Mouse (Mus musculus) forebrain, embryonic 14.5 days (tissue): ENCODE data around the gene Ugt1a5. TPM values are rescaled to one million over a fixed set of nuclear protein-coding genes. Genes with fewer than 3 reads are reported as not detected.
A peak's percentile ranks its signal among the peaks of the same experiment; 100 is the strongest.
"Not testable (repeated sequence)": the region's sequence is repeated elsewhere in the genome, so short reads cannot be mapped to it uniquely, and the experiment has no call there.

Experiments
- ATAC-seq: fragments of 200-750 bp; cut with Nextera tagmentation; 2 replicates; pipeline ENCODE4 v1.8.0; 2017; ENCODE audit warnings: mild to moderate bottlenecking, moderate library complexity
- DNase-seq: peaks from one replicate; pipeline ENCODE4 v3.0.0-alpha.2; 2015; ENCODE audit warnings: low spot score
- H3K27ac ChIP-seq: fragments of 300-500 bp; sonication (generic); 2 replicates; pipeline ENCODE4 v1.5.1; 2014; ENCODE audit warnings: low read depth, mild to moderate bottlenecking, control low read depth, low read length, moderate library complexity
- H3K27me3 ChIP-seq: fragments of 300-500 bp; sonication (generic); replicated peaks from 2 replicates; pipeline ENCODE4 v1.6.1; 2014; ENCODE audit warnings: low read length, control low read depth, mixed read lengths; ENCODE audit not compliant: control insufficient read depth, insufficient read depth
- H3K36me3 ChIP-seq: fragments of 300-500 bp; sonication (generic); 2 replicates; pipeline ENCODE4 v1.6.1; 2014; ENCODE audit warnings: low read length, control low read depth; ENCODE audit not compliant: control insufficient read depth, insufficient read depth
- H3K4me1 ChIP-seq: fragments of 300-500 bp; sonication (generic); 2 replicates; pipeline ENCODE4 v1.6.1; 2014; ENCODE audit warnings: antibody characterized with exemption, low read length, control low read depth; ENCODE audit not compliant: control insufficient read depth, insufficient read depth
- H3K4me2 ChIP-seq: fragments of 300-500 bp; sonication (generic); 2 replicates; pipeline ENCODE4 v1.6.1; 2014; ENCODE audit warnings: mild to moderate bottlenecking, control low read depth, low read length
- H3K4me3 ChIP-seq: fragments of 300-500 bp; sonication (generic); 2 replicates; pipeline ENCODE4 v1.5.1; 2014; ENCODE audit warnings: low read depth, low read length, control low read depth
- H3K9ac ChIP-seq: fragments of 300-500 bp; sonication (generic); 2 replicates; pipeline ENCODE4 v1.6.1; 2014; ENCODE audit warnings: mild to moderate bottlenecking, low read length, control low read depth, moderate library complexity
- H3K9me3 ChIP-seq: fragments of 300-500 bp; sonication (generic); replicated peaks from 2 replicates; pipeline ENCODE4 v1.6.1; 2016; ENCODE audit warnings: low read length, control low read depth, mixed read lengths; ENCODE audit not compliant: control insufficient read depth
- WGBS: fragments of 180-500 bp; shearing (Covaris S2); extraction: QIAGEN DNeasy Blood & Tissue Kit; methylation state at CpG from one replicate; pipeline ENCODE4 v1.1.7; 2014; 5-methylcytosine and 5-hydroxymethylcytosine counted together
- polyA plus RNA-seq: library from polyadenylated mRNA; unstranded; fragments of >200 nt; fragmentation: Nextera tagmentation; extraction: Ambion mirVana; gene quantifications from 2 replicates; pipeline ENCODE4 v1.2.1, GENCODE M21; 2014

The Ugt1a5 gene
- not detected in 2 replicates for polyA plus RNA-seq

GRCm38 (mm10) chr1:88165711-88166110, at the start of gene Ugt1a5:
Gene Ugt1a5, plus strand, starts transcription at chr1:88166012.
- ATAC-seq (no peak), DNase-seq (no peak)
- no peak within 1 kb of the TSS for H3K27ac ChIP-seq
- no peaks in the 10 kb centered on the region for H3K27me3 ChIP-seq
- WGBS, result 82% methylated on average over 5 of the region's 5 CpGs
- H3K4me3 ChIP-seq, result no peak within 1 kb of the TSS
- no peaks in the 10 kb centered on the region for H3K9me3 ChIP-seq
- no peak within 1 kb of the TSS for H3K9ac ChIP-seq
- no peaks in the 10 kb centered on the region for H3K4me1 ChIP-seq
- H3K36me3 ChIP-seq, result no peaks in the 10 kb centered on the region
- no peak within 1 kb of the TSS for H3K4me2 ChIP-seq

- not testable (repeated sequence) for H3K4me2 ChIP-seq, H3K36me3 ChIP-seq, H3K9ac ChIP-seq, H3K4me1 ChIP-seq, H3K27me3 ChIP-seq, H3K9me3 ChIP-seq, DNase-seq, H3K27ac ChIP-seq, H3K4me3 ChIP-seq, ATAC-seq
- 13% methylated on average over 4 of the region's 4 CpGs for WGBS
Measured at GRCm38 (mm10) chr1:88120550-88120949, 45.3 kb upstream of the Ugt1a5 start.

DNA sequence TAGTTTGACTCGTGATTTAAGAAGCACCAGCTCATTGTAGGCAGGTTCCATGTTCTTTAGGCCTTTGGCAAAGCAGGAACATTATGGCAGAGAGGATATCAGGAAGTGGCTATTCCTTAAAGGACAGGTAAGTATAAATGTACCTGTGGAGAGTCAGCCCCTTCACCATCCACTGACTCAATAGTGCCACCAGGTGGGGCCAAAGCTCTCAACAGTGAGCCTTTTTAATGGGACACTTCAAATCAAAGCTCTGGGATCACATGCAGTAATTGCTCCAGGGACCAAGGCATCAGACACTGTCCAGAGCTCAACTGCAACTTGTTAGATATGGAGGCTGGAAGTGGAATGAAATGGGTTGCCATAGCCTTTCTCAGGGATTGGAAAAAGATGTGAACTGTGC, 44.3 kb upstream of the Ugt1a5 start:
- no CpG with 5 or more reads among the region's 1 CpGs for WGBS
- not testable (repeated sequence) for DNase-seq, H3K27ac ChIP-seq, H3K27me3 ChIP-seq, H3K4me3 ChIP-seq, ATAC-seq, H3K9me3 ChIP-seq, H3K9ac ChIP-seq, H3K4me1 ChIP-seq, H3K36me3 ChIP-seq, H3K4me2 ChIP-seq

DNA sequence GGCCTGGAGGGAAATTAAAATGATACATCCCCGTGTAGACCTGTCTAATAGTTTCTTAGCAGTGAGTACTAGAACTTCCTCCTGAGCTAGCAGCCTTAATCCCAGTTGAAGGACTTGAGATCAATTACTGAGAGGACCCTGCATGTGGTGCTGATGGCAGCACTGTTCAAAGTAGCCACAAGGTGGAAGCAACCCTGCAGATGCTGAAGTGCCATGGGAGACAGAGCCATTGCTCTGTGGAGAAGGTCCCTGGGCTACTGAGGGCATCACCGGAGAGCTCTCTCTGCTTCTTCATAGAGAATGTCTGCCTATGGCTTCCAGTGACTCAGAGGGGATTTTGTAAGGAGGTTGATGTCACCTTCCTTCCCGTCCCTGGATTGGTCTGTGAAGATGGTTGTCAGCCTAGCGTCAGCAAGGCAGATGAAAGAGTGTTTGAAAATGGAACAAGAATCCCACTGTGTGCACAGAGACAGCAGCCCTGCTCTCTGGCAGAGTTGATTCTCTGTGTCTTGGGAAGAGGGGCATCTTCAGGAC, 39.9 kb upstream of the Ugt1a5 start:
- not testable (repeated sequence) for H3K4me3 ChIP-seq, H3K27ac ChIP-seq, H3K27me3 ChIP-seq, H3K9me3 ChIP-seq, H3K4me1 ChIP-seq, H3K36me3 ChIP-seq, H3K9ac ChIP-seq, H3K4me2 ChIP-seq, DNase-seq, ATAC-seq
- WGBS, result 82% methylated on average over 2 of the region's 4 CpGs

GRCm38 (mm10) chr1:88129091-88129490, 36.7 kb upstream of the Ugt1a5 start:
- WGBS, result 94% methylated on average over 2 of the region's 2 CpGs
- not testable (repeated sequence) for H3K36me3 ChIP-seq, H3K9me3 ChIP-seq, H3K4me3 ChIP-seq, H3K27ac ChIP-seq, DNase-seq, H3K27me3 ChIP-seq, H3K4me2 ChIP-seq, H3K4me1 ChIP-seq, ATAC-seq, H3K9ac ChIP-seq

DNA sequence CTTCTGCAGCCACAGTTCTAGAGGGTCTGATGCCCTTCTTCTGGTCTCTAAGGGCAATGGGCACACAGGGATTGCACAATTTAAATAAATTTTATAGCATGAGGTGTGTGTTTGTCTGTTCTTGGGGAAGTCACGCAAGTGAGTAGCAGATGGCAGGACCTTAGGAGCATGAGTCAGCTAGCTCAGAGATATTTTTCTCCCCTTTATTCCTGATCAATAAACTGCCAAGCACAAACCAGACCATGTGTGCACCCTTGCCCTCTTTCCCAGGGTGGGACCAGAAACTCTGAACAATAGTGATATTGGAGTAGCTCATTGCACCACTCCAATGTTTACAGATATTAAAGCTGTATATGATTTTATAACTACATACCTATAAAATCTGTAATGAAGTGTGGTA, 35.6 kb upstream of the Ugt1a5 start:
- not testable (repeated sequence) for H3K9me3 ChIP-seq, H3K4me3 ChIP-seq, H3K27me3 ChIP-seq, H3K9ac ChIP-seq, H3K4me1 ChIP-seq, H3K27ac ChIP-seq, H3K4me2 ChIP-seq, H3K36me3 ChIP-seq, ATAC-seq, DNase-seq
- 100% methylated on average over 1 of the region's 1 CpGs for whole genome bisulfite sequencing

DNA sequence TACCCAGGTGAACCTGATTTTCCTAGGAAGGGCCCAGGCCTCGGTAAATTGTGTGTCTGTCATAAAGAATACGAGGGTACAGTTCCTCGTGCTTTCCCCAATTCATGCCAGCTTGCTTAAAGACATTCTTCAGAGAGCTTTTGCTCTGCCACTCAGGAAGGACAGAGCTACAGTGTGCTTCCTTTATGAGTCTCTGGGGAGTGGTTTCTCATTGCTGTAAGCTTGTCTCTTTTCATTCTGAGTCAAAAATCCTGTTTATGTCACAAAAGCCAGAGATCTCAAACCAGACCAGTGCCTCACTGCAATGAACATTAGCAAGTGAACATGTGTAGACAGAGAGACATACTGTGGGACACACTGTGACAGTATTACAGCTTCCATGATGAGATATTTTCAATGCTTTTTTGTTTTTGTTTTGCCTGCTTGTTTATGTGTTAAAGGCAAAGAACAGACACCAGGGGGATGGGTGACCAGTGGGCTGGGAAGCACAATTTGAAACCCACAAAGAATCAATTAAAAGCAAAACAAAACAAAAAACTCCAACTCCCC, 31.8 kb upstream of the Ugt1a5 start:
- Histone ChIP-seq H3K4me3 (no peak overlapping the region), H3K36me3 (no peaks in the 10 kb centered on the region), H3K9ac (no peak overlapping the region), H3K4me1 (peaks cover 7% of the 10 kb centered on the region; the same call in 1 of the 2 replicates), H3K27ac (peak overlapping the region; percentile 21; the same call in 1 of the 2 replicates), H3K4me2 (no peak overlapping the region), H3K9me3 (no peaks in the 10 kb centered on the region), H3K27me3 (no peaks in the 10 kb centered on the region)
- DNase-seq (peak; percentile 31), ATAC-seq (peak; percentile 48)
- 43% methylated on average over 3 of the region's 3 CpGs for WGBS

GRCm38 (mm10) chr1:88134457-88135011, 31.3 kb upstream of the Ugt1a5 start, which contains the start of gene Ugt1a6a:
Gene Ugt1a6a, plus strand, starts transcription at chr1:88134809.
- H3K4me1 ChIP-seq, H3K9ac ChIP-seq, H3K9me3 ChIP-seq, H3K4me3 ChIP-seq, H3K4me2 ChIP-seq, H3K36me3 ChIP-seq, H3K27me3 ChIP-seq: not testable (repeated sequence)
- WGBS, result 23% methylated on average over 5 of the region's 5 CpGs
- peak within 1 kb of the TSS; percentile 21; the same call in 1 of the 2 replicates for H3K27ac ChIP-seq
- peak; percentile 85 for ATAC-seq
- DNase-seq, result peak; percentile 70

DNA sequence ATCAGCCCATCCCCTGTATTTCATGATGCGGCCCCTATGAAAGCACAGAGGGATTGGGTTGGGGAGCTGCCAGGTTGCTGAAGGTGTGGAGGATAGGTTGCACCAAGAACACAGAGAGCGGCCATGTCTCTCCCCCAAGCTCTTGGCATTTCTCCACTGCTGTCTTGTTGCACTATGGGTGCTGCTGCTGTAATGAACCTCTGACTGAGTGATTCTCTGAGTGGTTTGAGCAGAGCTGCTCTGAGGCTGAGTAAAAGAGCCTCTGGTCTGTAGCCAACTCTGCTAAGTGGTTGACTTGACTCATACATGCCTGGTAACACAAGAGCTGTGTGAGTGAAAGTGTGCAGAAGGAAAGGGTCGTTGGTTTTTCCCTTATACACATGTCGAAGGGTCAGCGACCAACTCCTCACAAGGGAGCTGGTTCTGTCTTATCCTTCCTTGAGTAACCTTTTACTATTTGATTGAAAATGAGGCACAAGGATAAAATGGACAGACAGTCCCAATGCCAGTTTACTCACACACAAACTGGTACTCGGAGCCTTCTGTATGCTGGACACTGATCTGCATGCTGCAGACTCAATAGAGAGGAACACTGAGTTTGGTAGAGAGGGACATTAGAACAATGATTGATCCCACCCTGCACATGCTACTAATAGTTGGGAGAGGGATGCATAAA, 30.4 kb upstream of the Ugt1a5 start:
- not testable (repeated sequence) for H3K27me3 ChIP-seq, H3K27ac ChIP-seq, H3K9me3 ChIP-seq, H3K4me1 ChIP-seq, H3K36me3 ChIP-seq, ATAC-seq, H3K4me3 ChIP-seq, H3K4me2 ChIP-seq, H3K9ac ChIP-seq
- WGBS, result 86% methylated on average over 5 of the region's 6 CpGs
- peak; percentile 4 for DNase-seq
